Mouse (Mus musculus) heart, postnatal 0 days (tissue): Measurements from ENCODE around the gene Tti1.

Experiments
- CTCF ChIP-seq: IDR thresholded peaks from 2 replicates; pipeline ENCODE4 v1.5.1; 2016; ENCODE audit warnings: antibody characterized with exemption, control low read depth, low read depth
- EP300 ChIP-seq: IDR thresholded peaks from 2 replicates; pipeline ENCODE4 v1.6.1; 2016; ENCODE audit warnings: antibody characterized with exemption, low read depth

- TF ChIP-seq EP300 (no peak), CTCF (peak; percentile 57)
Observed at GRCm38 (mm10) chr2:157943514-157944155, 84.6 kb downstream of the Tti1 start.
